Mouse (Mus musculus) left cerebral cortex, postnatal 4 days (tissue): ENCODE measurements around the gene Lmf1. TPM values are rescaled to one million over a fixed set of nuclear protein-coding genes. Genes with fewer than 3 reads are reported as not detected.

Source experiments
- DNase-seq: peaks from one replicate; pipeline ENCODE4 v3.0.0-alpha.2; 2022
- intact Hi-C: fragments of 180-260 bp; cut with DNase I; formaldehyde crosslinking; loops from one replicate; pipeline ENCODE4 v1.15.1; 2025
- total RNA-seq, 2 experiments: library from RNA; stranded (reverse); gene quantifications; 2 replicates each; pipeline ENCODE4 v1.2.3; 2021

Lmf1 gene
- 10 to 100 TPM; 19.4 to 21.5 TPM for total RNA-seq

- intact Hi-C loops, result no loop called here
- peak; percentile 96 for DNase-seq
Measured at GRCm38 (mm10) chr17:25578920-25579319, at the start of gene Lmf1. Gene Lmf1, plus strand, starts transcription at chr17:25579085.

GRCm38 (mm10) chr17:25530357-25531022 is 48.4 kb upstream of the Lmf1 start:
- intact Hi-C loops, result no loop called here
- peak; percentile 62 for DNase-seq

GRCm38 (mm10) chr17:25538945-25539875 is 39.7 kb upstream of the Lmf1 start:
- intact Hi-C loops, result no loop called here
- DNase-seq, result peak; percentile 58

GRCm38 (mm10) chr17:25540731-25541130 is 38.2 kb upstream of the Lmf1 start:
- no peak for DNase-seq
- intact Hi-C loops, result no loop called here

GRCm38 (mm10) chr17:25541768-25542167 is 37.1 kb upstream of the Lmf1 start:
- intact Hi-C loops, result no loop called here
- DNase-seq, result no peak

GRCm38 (mm10) chr17:25547026-25547425 is 31.9 kb upstream of the Lmf1 start:
- DNase-seq, result no peak
- intact Hi-C loops, result no loop called here

- DNase-seq, result no peak
- intact Hi-C loops, result no loop called here
Measured at GRCm38 (mm10) chr17:25550020-25550419, 28.9 kb upstream of the Lmf1 start.

GRCm38 (mm10) chr17:25551313-25551712 is 27.6 kb upstream of the Lmf1 start:
- DNase-seq, result no peak
- intact Hi-C loops, result no loop called here

GRCm38 (mm10) chr17:25555159-25555558 is 23.7 kb upstream of the Lmf1 start:
- intact Hi-C loops, result no loop called here
- no peak for DNase-seq

GRCm38 (mm10) chr17:25555666-25556629 is 22.9 kb upstream of the Lmf1 start:
- intact Hi-C loops, result no loop called here
- no peak for DNase-seq

GRCm38 (mm10) chr17:25556630-25557354 is 22.1 kb upstream of the Lmf1 start:
- no peak for DNase-seq
- intact Hi-C loops, result no loop called here

- DNase-seq, result no peak
- intact Hi-C loops, result no loop called here
Measured at GRCm38 (mm10) chr17:25559634-25560033, 19.3 kb upstream of the Lmf1 start.

- no peak for DNase-seq
- intact Hi-C loops, result no loop called here
Measured at GRCm38 (mm10) chr17:25560554-25561222, 18.2 kb upstream of the Lmf1 start.

- peak; percentile 82 for DNase-seq
- intact Hi-C loops, result no loop called here
Measured at GRCm38 (mm10) chr17:25561223-25562028, 17.5 kb upstream of the Lmf1 start.

GRCm38 (mm10) chr17:25564481-25564880 is 14.4 kb upstream of the Lmf1 start:
- DNase-seq, result peak; percentile 61
- intact Hi-C loops, result no loop called here

GRCm38 (mm10) chr17:25565244-25565643 is 13.6 kb upstream of the Lmf1 start:
- intact Hi-C loops, result no loop called here
- peak; percentile 75 for DNase-seq

GRCm38 (mm10) chr17:25565860-25566600 is 12.9 kb upstream of the Lmf1 start:
- peak; percentile 28 for DNase-seq
- intact Hi-C loops, result loop anchor here (2.0 kb wide), 1 partner anchor 133 kb away; no protein-coding TSS in a partner anchor

GRCm38 (mm10) chr17:25567261-25567660 is 11.6 kb upstream of the Lmf1 start:
- peak; percentile 17 for DNase-seq
- intact Hi-C loops, result loop anchor here (2.0 kb wide), 1 partner anchor 132 kb away; no protein-coding TSS in a partner anchor
